Mouse (Mus musculus) limb, embryonic 10.5 days (tissue): ENCODE measurements around the gene Nanos2. TPM values are rescaled to one million over a fixed set of nuclear protein-coding genes. Genes with fewer than 3 reads are reported as not detected.
A peak's percentile ranks its signal among the peaks of the same experiment; 100 is the strongest.

ENCODE experiments used
- DNase-seq: peaks from one replicate; pipeline ENCODE4 v3.0.0-alpha.2; 2017; ENCODE audit warnings: low spot score
- H3K27ac ChIP-seq: fragments of 300-500 bp; sonication (generic); 2 replicates; pipeline ENCODE4 v1.5.1; 2016; ENCODE audit warnings: mild to moderate bottlenecking
- H3K27me3 ChIP-seq: fragments of 300-500 bp; sonication (generic); 2 replicates; pipeline ENCODE4 v1.6.1; 2016; ENCODE audit warnings: low read depth, mild to moderate bottlenecking; ENCODE audit not compliant: poor library complexity, severe bottlenecking
- H3K36me3 ChIP-seq: fragments of 300-500 bp; sonication (generic); 2 replicates; pipeline ENCODE4 v1.6.1; 2016; ENCODE audit warnings: mild to moderate bottlenecking, moderate library complexity
- H3K4me1 ChIP-seq: fragments of 300-500 bp; sonication (generic); 2 replicates; pipeline ENCODE4 v1.6.1; 2016
- H3K4me3 ChIP-seq: fragments of 300-500 bp; sonication (generic); 2 replicates; pipeline ENCODE4 v1.5.1; 2016; ENCODE audit warnings: mild to moderate bottlenecking, moderate library complexity
- H3K9me3 ChIP-seq: fragments of 300-500 bp; sonication (generic); replicated peaks from 2 replicates; pipeline ENCODE4 v1.6.1; 2016; ENCODE audit warnings: mild to moderate bottlenecking
- WGBS: fragments of 180-500 bp; shearing (Covaris S2); methylation state at CpG from one replicate; pipeline ENCODE4 v1.1.7; 2016; 5-methylcytosine and 5-hydroxymethylcytosine counted together
- polyA plus RNA-seq: library from polyadenylated mRNA; unstranded; fragments of >200 nt; fragmentation: Nextera tagmentation; extraction: Ambion mirVana; gene quantifications from 2 replicates; pipeline ENCODE4 v1.2.1, GENCODE M21; 2016

Gene Nanos2
- not detected in 2 replicates for polyA plus RNA-seq

GRCm38 (mm10) chr7:18987100-18987499 lies at the start of gene Nanos2:
Gene Nanos2, plus strand, starts transcription at chr7:18987400.
- Histone ChIP-seq H3K4me1 (peaks cover 16% of the 10 kb centered on the region), H3K36me3 (no peaks in the 10 kb centered on the region), H3K27ac (no peak within 1 kb of the TSS), H3K4me3 (no peak within 1 kb of the TSS), H3K9me3 (no peaks in the 10 kb centered on the region), H3K27me3 (peaks cover 27% of the 10 kb centered on the region)
- DNase-seq = no peak
- WGBS = 70% methylated on average over 2 of the region's 2 CpGs

DNA sequence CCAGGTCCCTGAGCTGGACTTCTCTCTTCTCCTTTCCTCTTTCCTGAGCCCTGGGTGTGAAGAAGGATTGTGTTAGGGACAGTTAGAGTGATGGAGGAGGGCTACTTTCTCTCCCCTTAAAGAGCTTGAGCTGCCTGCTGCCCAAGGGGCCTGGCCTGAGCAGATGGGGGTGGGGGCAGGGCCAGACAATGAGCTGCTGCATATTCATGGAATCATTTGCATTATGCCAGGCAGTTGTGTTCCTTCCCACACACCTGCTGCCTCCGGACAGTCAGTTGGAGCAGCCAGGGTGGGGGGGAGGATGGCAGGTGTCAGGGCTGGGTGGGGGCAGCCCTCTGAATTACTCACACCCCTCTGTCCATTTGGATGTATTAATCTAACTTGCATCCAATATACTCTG lies 44.8 kb upstream of the Nanos2 start:
- no peak overlapping the region for H3K4me3 ChIP-seq
- no peak for DNase-seq
- peaks cover 28% of the 10 kb centered on the region; the same call in 1 of the 2 replicates for H3K27me3 ChIP-seq
- H3K4me1 ChIP-seq = no peaks in the 10 kb centered on the region
- WGBS = 24% methylated on average over 1 of the region's 1 CpGs
- no peak overlapping the region for H3K27ac ChIP-seq
- no peaks in the 10 kb centered on the region for H3K9me3 ChIP-seq
- H3K36me3 ChIP-seq = no peaks in the 10 kb centered on the region

DNA sequence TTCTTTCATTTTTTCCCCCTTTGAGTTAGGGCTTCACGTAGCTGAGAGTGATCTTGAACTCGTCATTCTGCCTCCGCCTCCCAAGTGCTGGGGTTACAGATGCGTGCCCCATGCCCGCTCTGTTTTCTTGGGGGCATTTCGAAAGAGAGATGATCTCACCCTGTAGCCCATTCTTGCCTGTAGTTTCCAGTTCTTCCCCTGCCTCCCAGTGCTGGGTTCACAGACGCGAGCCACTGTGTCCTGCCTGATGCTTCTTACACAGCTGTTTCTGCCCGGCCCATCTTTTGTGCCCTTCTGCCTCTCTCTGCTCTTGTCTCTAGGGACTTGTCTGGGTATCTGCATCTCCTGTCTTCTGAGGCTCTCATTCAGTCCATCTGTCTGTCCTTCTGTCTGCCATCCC lies 44.4 kb upstream of the Nanos2 start:
- Histone ChIP-seq H3K27me3 (peaks cover 28% of the 10 kb centered on the region; the same call in 1 of the 2 replicates), H3K9me3 (no peaks in the 10 kb centered on the region), H3K27ac (no peak overlapping the region), H3K4me1 (no peaks in the 10 kb centered on the region), H3K36me3 (no peaks in the 10 kb centered on the region), H3K4me3 (no peak overlapping the region)
- WGBS = 54% methylated on average over 9 of the region's 9 CpGs
- DNase-seq = no peak

DNA sequence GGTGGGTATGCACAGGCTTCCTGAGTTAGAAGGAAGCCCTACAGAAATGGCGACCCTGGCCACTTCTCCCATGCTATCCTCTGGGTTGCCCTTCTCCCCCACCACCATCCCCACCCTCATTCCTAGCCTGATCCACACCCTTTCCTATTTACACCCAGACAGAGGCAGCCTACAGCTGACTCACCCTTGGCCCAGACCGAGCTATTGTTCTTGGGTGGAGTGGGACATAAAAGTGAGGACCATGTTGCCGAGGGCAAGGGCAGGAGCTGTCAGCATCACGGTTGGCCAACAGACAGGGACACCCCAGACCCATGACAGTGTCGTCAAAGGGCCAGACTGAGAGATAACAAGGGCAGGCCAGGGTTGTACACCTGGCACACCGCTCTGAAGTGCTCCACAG lies 39.0 kb upstream of the Nanos2 start:
- no peaks in the 10 kb centered on the region for H3K9me3 ChIP-seq

DNA sequence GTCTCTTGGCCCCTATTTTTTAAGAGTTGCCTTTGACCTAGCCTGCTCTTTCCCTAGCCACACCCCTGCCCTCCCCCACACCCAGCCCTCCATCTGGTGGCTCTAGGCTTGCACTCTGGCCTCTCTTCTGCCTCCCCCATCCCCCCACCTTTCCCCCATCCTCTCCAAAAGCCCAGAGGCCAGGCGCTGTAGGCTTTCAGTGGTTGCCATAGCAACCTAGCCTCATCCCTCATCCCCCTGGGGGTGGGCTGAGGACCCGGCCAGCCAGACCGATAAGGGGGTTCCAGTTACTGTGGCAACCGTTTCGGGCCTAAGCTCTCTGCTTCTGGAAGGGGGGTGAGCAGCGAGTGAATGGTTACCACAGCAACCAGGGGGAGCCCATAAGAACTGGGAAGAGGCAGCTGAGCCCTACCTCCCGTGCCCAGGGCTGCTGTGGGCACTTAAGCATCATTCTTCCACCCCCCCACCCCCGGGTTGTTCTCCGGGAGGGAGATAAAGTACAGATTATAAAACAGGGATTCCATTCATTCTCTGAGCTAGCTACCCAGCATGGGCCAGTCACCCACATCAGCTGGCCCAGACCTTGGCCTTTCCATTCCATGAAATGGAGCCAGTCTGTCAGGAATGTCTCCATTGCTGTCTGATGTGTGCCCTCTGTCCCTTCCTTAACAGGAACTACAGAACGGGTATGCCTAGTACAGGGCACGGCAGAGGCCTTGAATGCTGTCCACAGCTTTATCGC lies 37.2 kb upstream of the Nanos2 start:
- DNase-seq = no peak
- H3K27ac ChIP-seq = no peak overlapping the region
- no peaks in the 10 kb centered on the region for H3K9me3 ChIP-seq
- peaks cover 7% of the 10 kb centered on the region for H3K4me1 ChIP-seq
- no peaks in the 10 kb centered on the region for H3K36me3 ChIP-seq
- peaks cover 28% of the 10 kb centered on the region for H3K27me3 ChIP-seq
- no peak overlapping the region for H3K4me3 ChIP-seq
- 37% methylated on average over 12 of the region's 12 CpGs for WGBS

More for the DNA sequence above, 39.0 kb upstream of the Nanos2 start:
- peaks cover 33% of the 10 kb centered on the region for H3K27me3 ChIP-seq
- H3K36me3 ChIP-seq = no peaks in the 10 kb centered on the region
- no peak overlapping the region for H3K27ac ChIP-seq
- no peak for DNase-seq
- no peak overlapping the region for H3K4me3 ChIP-seq
- WGBS = 80% methylated on average over 6 of the region's 6 CpGs
- peaks cover 7% of the 10 kb centered on the region for H3K4me1 ChIP-seq

DNA sequence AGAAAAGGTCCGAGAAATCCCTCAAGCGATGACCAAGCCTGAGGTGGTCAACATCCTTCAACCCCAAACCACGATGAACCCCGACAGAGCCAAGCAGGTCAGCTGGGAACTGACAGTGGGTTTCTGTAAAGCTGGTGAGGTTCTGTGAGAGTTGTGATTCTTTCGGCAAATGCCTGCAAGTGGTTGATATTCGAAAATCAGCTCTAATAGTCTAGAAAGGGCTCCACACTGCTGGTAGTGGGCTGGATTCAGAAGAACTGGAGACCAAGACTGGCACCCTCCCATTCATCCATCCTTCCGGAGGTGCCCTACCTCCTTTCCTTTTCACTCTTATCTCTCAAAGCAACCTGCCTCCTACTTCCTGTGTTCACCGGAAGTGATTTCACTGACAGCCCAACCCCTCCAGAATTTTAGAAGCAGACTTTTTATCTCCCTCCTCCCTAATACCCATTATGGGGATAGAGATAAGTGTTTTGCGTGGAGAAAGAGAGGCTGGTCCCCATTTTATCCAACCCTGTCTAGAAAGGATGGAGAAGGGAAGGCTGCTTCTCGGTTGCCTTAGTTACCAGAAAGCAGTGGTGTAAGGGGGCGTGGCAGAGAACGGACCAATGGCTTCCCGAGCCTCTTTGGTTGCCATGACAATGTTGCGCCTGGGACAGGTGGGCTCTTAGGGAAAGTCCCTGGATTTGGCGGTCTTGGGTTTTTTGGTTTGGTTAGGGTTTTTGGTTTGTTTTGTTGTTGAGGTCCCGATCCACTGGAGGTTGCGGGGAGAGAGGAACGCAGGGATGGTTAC lies 36.5 kb upstream of the Nanos2 start:
- Histone ChIP-seq H3K4me3 (no peak overlapping the region), H3K27me3 (peaks cover 36% of the 10 kb centered on the region), H3K4me1 (peaks cover 7% of the 10 kb centered on the region), H3K36me3 (no peaks in the 10 kb centered on the region), H3K9me3 (no peaks in the 10 kb centered on the region), H3K27ac (no peak overlapping the region)
- DNase-seq = no peak
- 24% methylated on average over 18 of the region's 18 CpGs for WGBS

GRCm38 (mm10) chr7:18951397-18951796 lies 35.8 kb upstream of the Nanos2 start:
- Histone ChIP-seq H3K4me3 (no peak overlapping the region), H3K4me1 (peaks cover 7% of the 10 kb centered on the region), H3K27me3 (peaks cover 43% of the 10 kb centered on the region), H3K36me3 (no peaks in the 10 kb centered on the region), H3K27ac (no peak overlapping the region), H3K9me3 (no peaks in the 10 kb centered on the region)
- peak; percentile 79 for DNase-seq
- 20% methylated on average over 15 of the region's 15 CpGs for WGBS

GRCm38 (mm10) chr7:18957569-18958383 lies 29.4 kb upstream of the Nanos2 start:
- no peaks in the 10 kb centered on the region for H3K9me3 ChIP-seq
- peak overlapping the region; percentile 46 for H3K27ac ChIP-seq
- H3K4me1 ChIP-seq = peaks cover 17% of the 10 kb centered on the region
- H3K36me3 ChIP-seq = no peaks in the 10 kb centered on the region
- peak overlapping the region; percentile 64 for H3K4me3 ChIP-seq
- peak; percentile 67 for DNase-seq
- H3K27me3 ChIP-seq = peaks cover 90% of the 10 kb centered on the region
- under 1% methylated on average over 107 of the region's 107 CpGs for WGBS

- Histone ChIP-seq H3K27ac (peak overlapping the region; percentile 46), H3K4me1 (peaks cover 22% of the 10 kb centered on the region)
Observed at GRCm38 (mm10) chr7:18958384-18958766, 28.8 kb upstream of the Nanos2 start.

GRCm38 (mm10) chr7:18959446-18959845 lies 27.8 kb upstream of the Nanos2 start:
- H3K36me3 ChIP-seq = no peaks in the 10 kb centered on the region
- no peak for DNase-seq
- 67% methylated on average over 8 of the region's 8 CpGs for WGBS
- H3K4me1 ChIP-seq = peaks cover 23% of the 10 kb centered on the region
- H3K27ac ChIP-seq = no peak overlapping the region
- no peak overlapping the region for H3K4me3 ChIP-seq
- H3K9me3 ChIP-seq = no peaks in the 10 kb centered on the region
- peaks cover 99% of the 10 kb centered on the region for H3K27me3 ChIP-seq

More at GRCm38 (mm10) chr7:18958384-18958766, 28.8 kb upstream of the Nanos2 start:
- DNase-seq = no peak
- Histone ChIP-seq H3K36me3 (no peaks in the 10 kb centered on the region), H3K9me3 (no peaks in the 10 kb centered on the region), H3K4me3 (peak overlapping the region; percentile 64), H3K27me3 (peaks cover 94% of the 10 kb centered on the region)
- under 1% methylated on average over 21 of the region's 21 CpGs for WGBS

- Histone ChIP-seq H3K4me3 (peak overlapping the region; percentile 34), H3K4me1 (peaks cover 22% of the 10 kb centered on the region), H3K9me3 (no peaks in the 10 kb centered on the region), H3K27ac (no peak overlapping the region), H3K36me3 (no peaks in the 10 kb centered on the region), H3K27me3 (peaks cover 99% of the 10 kb centered on the region)
- WGBS = under 1% methylated on average over 17 of the region's 17 CpGs
- no peak for DNase-seq
Observed at GRCm38 (mm10) chr7:18962171-18962792, 24.9 kb upstream of the Nanos2 start.

DNA sequence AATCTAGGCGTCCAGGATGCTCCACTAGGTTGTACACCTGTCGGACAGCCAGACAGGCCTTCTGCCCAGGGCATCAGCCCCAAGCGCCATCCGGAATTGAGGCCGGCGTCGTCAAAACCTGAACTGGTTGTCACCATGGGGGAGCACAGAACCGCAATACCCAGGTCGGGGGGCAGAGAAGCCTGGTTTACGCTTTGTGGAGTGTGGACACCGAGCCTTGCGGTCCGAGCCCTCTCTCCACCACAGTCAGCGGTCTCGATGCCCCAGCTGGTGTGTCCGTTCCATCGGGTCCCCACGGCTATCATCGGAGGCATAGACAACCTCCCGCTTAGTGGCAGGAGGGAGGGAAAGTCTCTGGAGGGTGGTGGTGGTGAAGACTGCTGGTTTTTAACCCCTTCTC lies 24.4 kb upstream of the Nanos2 start:
- peak; percentile 39 for DNase-seq
- no peaks in the 10 kb centered on the region for H3K36me3 ChIP-seq
- peaks cover 99% of the 10 kb centered on the region for H3K27me3 ChIP-seq
- no peaks in the 10 kb centered on the region for H3K9me3 ChIP-seq
- H3K27ac ChIP-seq = no peak overlapping the region
- 1% methylated on average over 20 of the region's 20 CpGs for WGBS
- H3K4me1 ChIP-seq = peaks cover 17% of the 10 kb centered on the region
- H3K4me3 ChIP-seq = peak overlapping the region; percentile 34
